Mouse (Mus musculus): ENCODE data around the gene Ttl. TPM values are rescaled to one million over a fixed set of nuclear protein-coding genes. Genes with fewer than 3 reads are reported as not detected.

Ttl gene
- polyA plus RNA-seq, 2 experiments: 16.9 to 20.2 TPM

- Histone ChIP-seq H3K9ac (ENCODE audit: low read depth, low read length, severe bottlenecking) (no peak overlapping the region), H3K27me3 (ENCODE audit: control insufficient read depth, insufficient read depth, low read length) (no peaks in the 10 kb centered on the region), H3K4me3 (replicated peaks; ENCODE audit: low read length) (no peak overlapping the region), H3K9me3 (ENCODE audit: control insufficient read depth, low read length) (no peaks in the 10 kb centered on the region), H3K4me1 (ENCODE audit: control insufficient read depth, insufficient read depth, low read length) (no peaks in the 10 kb centered on the region), H3K4me2 (replicated peaks; ENCODE audit: low read depth, low read length, severe bottlenecking) (no peak overlapping the region), H3K27ac (replicated peaks; ENCODE audit: low read depth, low read length) (no peak overlapping the region), H3K36me3 (ENCODE audit: control insufficient read depth, insufficient read depth, low read length) (peaks cover 91% of the 10 kb centered on the region)
- ATAC-seq (ENCODE audit: low FRiP score, low read depth) (no peak), DNase-seq (ENCODE audit: low spot score) (no peak)
- no peak for TF ChIP-seq POLR2A (IDR thresholded peaks at IDR 0.05; ENCODE audit: borderline replicate concordance, extremely low read depth, insufficient read depth, insufficient read length)
- WGBS: 93% methylated on average over 12 of the region's 12 CpGs
Measured at GRCm38 (mm10) chr2:129118061-129118460, 52.3 kb downstream of the Ttl start.

GRCm38 (mm10) chr2:129121986-129122385, 56.2 kb downstream of the Ttl start:
- H3K9me3 ChIP-seq (ENCODE audit: control insufficient read depth, low read length): no peaks in the 10 kb centered on the region
- no peak for ATAC-seq (ENCODE audit: low FRiP score, low read depth)
- no peak overlapping the region for H3K27ac ChIP-seq (replicated peaks; ENCODE audit: low read depth, low read length)
- 95% methylated on average over 8 of the region's 8 CpGs for WGBS
- H3K36me3 ChIP-seq (ENCODE audit: control insufficient read depth, insufficient read depth, low read length): peaks cover 89% of the 10 kb centered on the region
- H3K4me2 ChIP-seq (replicated peaks; ENCODE audit: low read depth, low read length, severe bottlenecking): no peak overlapping the region
- no peaks in the 10 kb centered on the region for H3K4me1 ChIP-seq (ENCODE audit: control insufficient read depth, insufficient read depth, low read length)
- H3K27me3 ChIP-seq (ENCODE audit: control insufficient read depth, insufficient read depth, low read length): no peaks in the 10 kb centered on the region
- no peak for DNase-seq (ENCODE audit: low spot score)
- no peak for TF ChIP-seq POLR2A (IDR thresholded peaks at IDR 0.05; ENCODE audit: borderline replicate concordance, extremely low read depth, insufficient read depth, insufficient read length)
- H3K4me3 ChIP-seq (replicated peaks; ENCODE audit: low read length): no peak overlapping the region
- no peak overlapping the region for H3K9ac ChIP-seq (ENCODE audit: low read depth, low read length, severe bottlenecking)

GRCm38 (mm10) chr2:129129412-129129929, 63.7 kb downstream of the Ttl start, which contains the start of gene Chchd5:
Chchd5 (plus strand) TSS chr2:129129700.
- peak; percentile 100 for ATAC-seq (ENCODE audit: low FRiP score, low read depth)
- Histone ChIP-seq H3K36me3 (ENCODE audit: control insufficient read depth, insufficient read depth, low read length) (peaks cover 53% of the 10 kb centered on the region), H3K4me3 (replicated peaks; ENCODE audit: low read length) (peak within 1 kb of the TSS; percentile 72)

GRCm38 (mm10) chr2:129129987-129130545, 64.3 kb downstream of the Ttl start:
- Histone ChIP-seq H3K36me3 (ENCODE audit: control insufficient read depth, insufficient read depth, low read length) (peaks cover 47% of the 10 kb centered on the region), H3K27ac (replicated peaks; ENCODE audit: low read depth, low read length) (peak overlapping the region; percentile 86), H3K4me1 (ENCODE audit: control insufficient read depth, insufficient read depth, low read length) (peaks cover 7% of the 10 kb centered on the region), H3K27me3 (ENCODE audit: control insufficient read depth, insufficient read depth, low read length) (no peaks in the 10 kb centered on the region), H3K9me3 (ENCODE audit: control insufficient read depth, low read length) (0 out of 2 replicates have a peak, but pooled peaks cover 8% of the 10 kb centered on the region), H3K4me2 (replicated peaks; ENCODE audit: low read depth, low read length, severe bottlenecking) (peak overlapping the region; percentile 88), H3K9ac (ENCODE audit: low read depth, low read length, severe bottlenecking) (peak overlapping the region; percentile 66), H3K4me3 (replicated peaks; ENCODE audit: low read length) (peak overlapping the region; percentile 72)
- peak; percentile 3 for DNase-seq (ENCODE audit: low spot score)
- WGBS: 36% methylated on average over 18 of the region's 18 CpGs
- peak; percentile 36 for ATAC-seq (ENCODE audit: low FRiP score, low read depth)
- no peak for TF ChIP-seq POLR2A (IDR thresholded peaks at IDR 0.05; ENCODE audit: borderline replicate concordance, extremely low read depth, insufficient read depth, insufficient read length)

More at GRCm38 (mm10) chr2:129129412-129129929, 63.7 kb downstream of the Ttl start, which contains the start of gene Chchd5:
- H3K4me1 ChIP-seq (ENCODE audit: control insufficient read depth, insufficient read depth, low read length): peaks cover 7% of the 10 kb centered on the region
- peak within 1 kb of the TSS; percentile 86 for H3K27ac ChIP-seq (replicated peaks; ENCODE audit: low read depth, low read length)
- H3K9ac ChIP-seq (ENCODE audit: low read depth, low read length, severe bottlenecking): peak within 1 kb of the TSS; percentile 81
- 0 out of 2 replicates have a peak, but pooled peaks cover 8% of the 10 kb centered on the region for H3K9me3 ChIP-seq (ENCODE audit: control insufficient read depth, low read length)
- H3K4me2 ChIP-seq (replicated peaks; ENCODE audit: low read depth, low read length, severe bottlenecking): peak within 1 kb of the TSS; percentile 88
- WGBS: 0% methylated on average over 35 of the region's 35 CpGs
- TF ChIP-seq POLR2A (IDR thresholded peaks at IDR 0.05; ENCODE audit: borderline replicate concordance, extremely low read depth, insufficient read depth, insufficient read length): peak; percentile 15; the same call in 1 of the 2 replicates
- no peaks in the 10 kb centered on the region for H3K27me3 ChIP-seq (ENCODE audit: control insufficient read depth, insufficient read depth, low read length)
- DNase-seq (ENCODE audit: low spot score): peak; percentile 99

- no peak for DNase-seq (ENCODE audit: low spot score)
- H3K36me3 ChIP-seq (ENCODE audit: control insufficient read depth, insufficient read depth, low read length): peaks cover 40% of the 10 kb centered on the region
- TF ChIP-seq POLR2A (IDR thresholded peaks at IDR 0.05; ENCODE audit: borderline replicate concordance, extremely low read depth, insufficient read depth, insufficient read length): no peak
- ATAC-seq (ENCODE audit: low FRiP score, low read depth): no peak
- no peak overlapping the region for H3K27ac ChIP-seq (replicated peaks; ENCODE audit: low read depth, low read length)
- WGBS: 93% methylated on average over 2 of the region's 2 CpGs
- no peaks in the 10 kb centered on the region for H3K27me3 ChIP-seq (ENCODE audit: control insufficient read depth, insufficient read depth, low read length)
- no peak overlapping the region for H3K9ac ChIP-seq (ENCODE audit: low read depth, low read length, severe bottlenecking)
- 0 out of 2 replicates have a peak overlapping the region, but pooled peaks have one; percentile 72 for H3K4me3 ChIP-seq (replicated peaks; ENCODE audit: low read length)
- H3K4me1 ChIP-seq (ENCODE audit: control insufficient read depth, insufficient read depth, low read length): peaks cover 7% of the 10 kb centered on the region
- peak overlapping the region; percentile 88; the same call in 1 of the 2 replicates for H3K4me2 ChIP-seq (replicated peaks; ENCODE audit: low read depth, low read length, severe bottlenecking)
- 0 out of 2 replicates have a peak, but pooled peaks cover 8% of the 10 kb centered on the region for H3K9me3 ChIP-seq (ENCODE audit: control insufficient read depth, low read length)
Measured at GRCm38 (mm10) chr2:129130776-129131175, 65.0 kb downstream of the Ttl start.

All from limb, embryonic 14.5 days (tissue).